Mouse (Mus musculus): ENCODE data around the gene Grid2. TPM values are rescaled to one million over a fixed set of nuclear protein-coding genes. Genes with fewer than 3 reads are reported as not detected.

The Grid2 gene
- polyA plus RNA-seq, 1 experiment from 2014 or later = 0.40 TPM

- no peak overlapping the region for H3K9ac ChIP-seq (ENCODE audit: low read depth, low read length)
- H3K27ac ChIP-seq (ENCODE audit: low read depth, low read length) = no peak overlapping the region
- TF ChIP-seq CTCF (IDR thresholded peaks at IDR 0.05; ENCODE audit: low read depth) = no peak
- H3K4me3 ChIP-seq (ENCODE audit: low read depth, low read length) = no peak overlapping the region
- no peaks in the 10 kb centered on the region for H3K4me1 ChIP-seq (replicated peaks; ENCODE audit: control insufficient read depth, insufficient read depth, low read length)
- ATAC-seq = no peak
- no peaks in the 10 kb centered on the region for H3K36me3 ChIP-seq (ENCODE audit: control insufficient read depth, insufficient read depth)
- WGBS = 45% methylated on average over 4 of the region's 4 CpGs
- no peaks in the 10 kb centered on the region for H3K27me3 ChIP-seq (replicated peaks; ENCODE audit: control insufficient read depth, insufficient read depth, low read length)
- H3K4me2 ChIP-seq (replicated peaks; ENCODE audit: low read depth) = no peak overlapping the region
- no peaks in the 10 kb centered on the region for H3K9me3 ChIP-seq (ENCODE audit: control insufficient read depth)
These were observed 1342.5 kb downstream of the Grid2 start for GRCm38 (mm10) chr6:64598144-64598561.

GRCm38 (mm10) chr6:64605753-64606152 lies 1350.1 kb downstream of the Grid2 start:
- Histone ChIP-seq H3K27me3 (replicated peaks; ENCODE audit: control insufficient read depth, insufficient read depth, low read length) (no peaks in the 10 kb centered on the region), H3K4me1 (replicated peaks; ENCODE audit: control insufficient read depth, insufficient read depth, low read length) (no peaks in the 10 kb centered on the region), H3K4me2 (replicated peaks; ENCODE audit: low read depth) (no peak overlapping the region), H3K4me3 (ENCODE audit: low read depth, low read length) (no peak overlapping the region), H3K9me3 (ENCODE audit: control insufficient read depth) (no peaks in the 10 kb centered on the region), H3K9ac (ENCODE audit: low read depth, low read length) (no peak overlapping the region), H3K36me3 (ENCODE audit: control insufficient read depth, insufficient read depth) (no peaks in the 10 kb centered on the region), H3K27ac (ENCODE audit: low read depth, low read length) (no peak overlapping the region)
- 28% methylated on average over 3 of the region's 3 CpGs for WGBS
- ATAC-seq = no peak
- TF ChIP-seq CTCF (IDR thresholded peaks at IDR 0.05; ENCODE audit: low read depth) = no peak

- no peak for TF ChIP-seq CTCF (IDR thresholded peaks at IDR 0.05; ENCODE audit: low read depth)
- no peak overlapping the region for H3K9ac ChIP-seq (ENCODE audit: low read depth, low read length)
- no peaks in the 10 kb centered on the region for H3K9me3 ChIP-seq (ENCODE audit: control insufficient read depth)
- H3K36me3 ChIP-seq (ENCODE audit: control insufficient read depth, insufficient read depth) = no peaks in the 10 kb centered on the region
- no peak for ATAC-seq
- H3K27me3 ChIP-seq (replicated peaks; ENCODE audit: control insufficient read depth, insufficient read depth, low read length) = no peaks in the 10 kb centered on the region
- H3K4me1 ChIP-seq (replicated peaks; ENCODE audit: control insufficient read depth, insufficient read depth, low read length) = no peaks in the 10 kb centered on the region
- H3K4me3 ChIP-seq (ENCODE audit: low read depth, low read length) = no peak overlapping the region
- WGBS = 85% methylated on average over 1 of the region's 1 CpGs
- no peak overlapping the region for H3K27ac ChIP-seq (ENCODE audit: low read depth, low read length)
- no peak overlapping the region for H3K4me2 ChIP-seq (replicated peaks; ENCODE audit: low read depth)
These were observed 1351.4 kb downstream of the Grid2 start for GRCm38 (mm10) chr6:64607041-64607440.

- H3K9ac ChIP-seq (ENCODE audit: low read depth, low read length) = no peak overlapping the region
- H3K9me3 ChIP-seq (ENCODE audit: control insufficient read depth) = no peaks in the 10 kb centered on the region
- no peaks in the 10 kb centered on the region for H3K4me1 ChIP-seq (replicated peaks; ENCODE audit: control insufficient read depth, insufficient read depth, low read length)
- no peak overlapping the region for H3K27ac ChIP-seq (ENCODE audit: low read depth, low read length)
- WGBS = 13% methylated on average over 1 of the region's 1 CpGs
- H3K4me2 ChIP-seq (replicated peaks; ENCODE audit: low read depth) = no peak overlapping the region
- H3K27me3 ChIP-seq (replicated peaks; ENCODE audit: control insufficient read depth, insufficient read depth, low read length) = no peaks in the 10 kb centered on the region
- no peak for ATAC-seq
- no peak overlapping the region for H3K4me3 ChIP-seq (ENCODE audit: low read depth, low read length)
- TF ChIP-seq CTCF (IDR thresholded peaks at IDR 0.05; ENCODE audit: low read depth) = peak; percentile 61
- H3K36me3 ChIP-seq (ENCODE audit: control insufficient read depth, insufficient read depth) = no peaks in the 10 kb centered on the region
These were observed 1352.3 kb downstream of the Grid2 start for GRCm38 (mm10) chr6:64607942-64608341.

- no peak for ATAC-seq
- no peak for TF ChIP-seq CTCF (IDR thresholded peaks at IDR 0.05; ENCODE audit: low read depth)
- WGBS = 71% methylated on average over 4 of the region's 4 CpGs
These were observed 1361.2 kb downstream of the Grid2 start for GRCm38 (mm10) chr6:64616843-64617242.

DNA sequence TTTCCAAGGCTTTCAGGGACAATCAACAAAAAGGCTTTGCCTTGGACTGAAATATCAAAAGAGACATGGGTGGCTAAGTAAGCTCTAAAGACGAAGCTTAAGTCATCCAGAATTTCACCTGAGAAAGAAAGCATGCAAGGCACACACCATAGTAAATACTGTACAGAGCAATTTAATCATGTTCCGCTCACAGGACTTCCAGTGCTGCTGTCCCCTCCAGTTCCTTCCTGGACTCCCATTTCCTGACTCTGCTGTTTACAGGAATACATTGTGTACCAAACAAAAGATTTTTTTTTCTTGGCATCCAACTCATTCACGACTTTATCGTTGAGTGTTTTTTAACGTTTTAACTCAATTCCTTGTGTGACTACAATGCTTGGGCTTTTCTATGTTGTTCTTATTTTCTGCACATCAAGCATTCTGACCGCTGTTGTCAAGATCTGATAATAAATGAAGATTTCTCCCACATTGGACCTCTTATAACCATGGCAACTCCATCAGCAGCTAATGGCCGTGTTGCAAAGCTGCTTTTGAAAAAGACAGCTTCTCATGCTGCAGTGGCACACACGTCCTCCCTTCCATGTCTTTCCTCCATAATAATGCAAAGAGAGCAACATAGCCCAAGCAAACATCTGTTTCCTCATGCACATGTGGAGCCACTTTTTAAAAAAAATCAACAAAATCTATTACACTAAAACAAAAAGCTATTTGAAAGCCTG lies 1361.9 kb downstream of the Grid2 start:
- 70% methylated on average over 8 of the region's 8 CpGs for WGBS
- H3K9ac ChIP-seq (ENCODE audit: low read depth, low read length) = no peak overlapping the region
- TF ChIP-seq CTCF (IDR thresholded peaks at IDR 0.05; ENCODE audit: low read depth) = no peak
- H3K27me3 ChIP-seq (replicated peaks; ENCODE audit: control insufficient read depth, insufficient read depth, low read length) = no peaks in the 10 kb centered on the region
- H3K4me3 ChIP-seq (ENCODE audit: low read depth, low read length) = no peak overlapping the region
- no peak overlapping the region for H3K27ac ChIP-seq (ENCODE audit: low read depth, low read length)
- H3K9me3 ChIP-seq (ENCODE audit: control insufficient read depth) = no peaks in the 10 kb centered on the region
- H3K36me3 ChIP-seq (ENCODE audit: control insufficient read depth, insufficient read depth) = no peaks in the 10 kb centered on the region
- H3K4me2 ChIP-seq (replicated peaks; ENCODE audit: low read depth) = no peak overlapping the region
- ATAC-seq = no peak
- no peaks in the 10 kb centered on the region for H3K4me1 ChIP-seq (replicated peaks; ENCODE audit: control insufficient read depth, insufficient read depth, low read length)

More at GRCm38 (mm10) chr6:64616843-64617242, 1361.2 kb downstream of the Grid2 start:
- H3K36me3 ChIP-seq (ENCODE audit: control insufficient read depth, insufficient read depth) = no peaks in the 10 kb centered on the region
- no peak overlapping the region for H3K4me3 ChIP-seq (ENCODE audit: low read depth, low read length)
- no peaks in the 10 kb centered on the region for H3K27me3 ChIP-seq (replicated peaks; ENCODE audit: control insufficient read depth, insufficient read depth, low read length)
- no peaks in the 10 kb centered on the region for H3K4me1 ChIP-seq (replicated peaks; ENCODE audit: control insufficient read depth, insufficient read depth, low read length)
- H3K9me3 ChIP-seq (ENCODE audit: control insufficient read depth) = no peaks in the 10 kb centered on the region
- H3K9ac ChIP-seq (ENCODE audit: low read depth, low read length) = no peak overlapping the region
- no peak overlapping the region for H3K27ac ChIP-seq (ENCODE audit: low read depth, low read length)
- H3K4me2 ChIP-seq (replicated peaks; ENCODE audit: low read depth) = no peak overlapping the region
